19 mouse cellular contexts compared by ENCODE assay signal in the genomic region with DNA sequence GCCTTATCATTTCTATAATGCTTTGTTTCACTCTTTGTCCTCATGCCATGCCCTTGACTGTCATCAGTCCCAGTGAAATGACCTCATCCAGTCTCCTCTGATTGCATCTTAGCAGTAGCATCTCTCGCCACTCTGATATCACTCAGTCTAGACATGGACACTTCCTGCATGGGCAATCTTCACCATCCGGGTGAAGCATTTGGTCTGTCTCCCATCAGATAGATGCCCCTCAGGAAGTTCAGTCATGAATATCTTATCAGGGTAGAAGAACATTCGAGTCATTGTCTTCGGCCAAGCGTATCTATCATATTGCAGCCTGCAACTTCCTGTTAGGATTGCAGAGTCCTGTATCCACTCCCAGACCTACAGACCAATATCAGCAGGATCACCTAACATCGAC.
"Had no signal": no experiment of that assay in that cellular context is flagged by ENCODE, and none has a peak within 500 bp of the region (broad histone marks: within the 10 kb centered on the region; RNA-seq: fewer than 3 reads in every experiment).

No protein-coding gene starts in this region.

- H3K27ac ChIP-seq: kidney, postnatal 0 days; limb, embryonic 13.5 days; liver, embryonic 13.5 days; macrophage; midbrain, embryonic 10.5 days; midbrain, embryonic 13.5 days; neural tube, embryonic 13.5 days had no signal

- ATAC-seq: intestine, postnatal 0 days; midbrain, embryonic 13.5 days; midbrain, embryonic 16.5 days had no signal

- H3K9me3 ChIP-seq: limb, embryonic 13.5 days; liver, embryonic 13.5 days; midbrain, embryonic 10.5 days; midbrain, embryonic 13.5 days; neural tube, embryonic 13.5 days had no signal

- H3K4me1 ChIP-seq: limb, embryonic 13.5 days; liver, embryonic 13.5 days; megakaryocyte, embryonic 14.5 days had no signal

- H3K4me2 ChIP-seq: limb, embryonic 13.5 days; liver, embryonic 13.5 days; lung, embryonic 14.5 days; midbrain, embryonic 13.5 days; neural tube, embryonic 13.5 days had no signal

- H3K27me3 ChIP-seq: limb, embryonic 13.5 days; liver, embryonic 13.5 days; megakaryocyte, embryonic 14.5 days; midbrain, embryonic 13.5 days; neural tube, embryonic 13.5 days had no signal

- H3K36me3 ChIP-seq: limb, embryonic 13.5 days; liver, embryonic 13.5 days; midbrain, embryonic 10.5 days; midbrain, embryonic 13.5 days; neural tube, embryonic 13.5 days had no signal

- DNase-seq: kidney, adult 2 months; kidney, postnatal 25 days; left cerebral cortex, postnatal 4 days; liver, embryonic 13.5 days; lung, embryonic 14.5 days; retina, postnatal 1 day; right cerebral cortex, postnatal 25 days; thymus, adult 18-20 months; thymus, postnatal 36 days had no signal

- H3K4me3 ChIP-seq: limb, embryonic 13.5 days; liver, embryonic 13.5 days; megakaryocyte, embryonic 14.5 days; midbrain, embryonic 10.5 days; midbrain, embryonic 13.5 days; myocyte; neural tube, embryonic 13.5 days had no signal

- H3K9ac ChIP-seq: limb, embryonic 13.5 days; liver, embryonic 13.5 days; lung, embryonic 14.5 days; midbrain, embryonic 13.5 days; neural tube, embryonic 13.5 days had no signal
